Mouse (Mus musculus) midbrain, embryonic 12.5 days (tissue): Measurements from ENCODE around the gene Rpl10a. TPM values are rescaled to one million over a fixed set of nuclear protein-coding genes. Genes with fewer than 3 reads are reported as not detected.
"Not testable (repeated sequence)": the region's sequence is repeated elsewhere in the genome, so short reads cannot be mapped to it uniquely, and the experiment has no call there.

Experiments used
- ATAC-seq: fragments of 200-750 bp; cut with Nextera tagmentation; 2 replicates; pipeline ENCODE4 v1.8.0; 2017; ENCODE audit warnings: low read depth, moderate TSS enrichment, moderate library complexity; ENCODE audit not compliant: low FRiP score
- H3K27ac ChIP-seq: fragments of 300-500 bp; sonication (generic); replicated peaks from 2 replicates; pipeline ENCODE4 v1.5.1; 2016; ENCODE audit warnings: mild to moderate bottlenecking
- H3K27me3 ChIP-seq: fragments of 300-500 bp; sonication (generic); 2 replicates; pipeline ENCODE4 v1.6.1; 2016; ENCODE audit warnings: mild to moderate bottlenecking
- H3K36me3 ChIP-seq: fragments of 300-500 bp; sonication (generic); 2 replicates; pipeline ENCODE4 v1.6.1; 2016
- H3K4me1 ChIP-seq: fragments of 300-500 bp; sonication (generic); 2 replicates; pipeline ENCODE4 v1.6.1; 2016
- H3K4me2 ChIP-seq: fragments of 300-500 bp; sonication (generic); replicated peaks from 2 replicates; pipeline ENCODE4 v1.6.1; 2016; ENCODE audit warnings: mild to moderate bottlenecking, moderate library complexity
- H3K4me3 ChIP-seq: fragments of 300-500 bp; sonication (generic); 2 replicates; pipeline ENCODE4 v1.5.1; 2016; ENCODE audit warnings: mild to moderate bottlenecking
- H3K9ac ChIP-seq: fragments of 300-500 bp; sonication (generic); replicated peaks from 2 replicates; pipeline ENCODE4 v1.6.1; 2016; ENCODE audit warnings: mild to moderate bottlenecking, moderate library complexity
- H3K9me3 ChIP-seq: fragments of 300-500 bp; sonication (generic); 2 replicates; pipeline ENCODE4 v1.6.1; 2016; ENCODE audit warnings: mild to moderate bottlenecking
- WGBS: fragments of 180-500 bp; shearing (Covaris S2); methylation state at CpG from one replicate; pipeline ENCODE4 v1.1.7; 2016; 5-methylcytosine and 5-hydroxymethylcytosine counted together
- polyA plus RNA-seq: library from polyadenylated mRNA; unstranded; fragments of >200 nt; fragmentation: Nextera tagmentation; extraction: Ambion mirVana; gene quantifications from 2 replicates; pipeline ENCODE4 v1.2.1, GENCODE M21; 2016

Rpl10a gene
- polyA plus RNA-seq, 1 experiment from 2014 or later = 329 TPM

DNA sequence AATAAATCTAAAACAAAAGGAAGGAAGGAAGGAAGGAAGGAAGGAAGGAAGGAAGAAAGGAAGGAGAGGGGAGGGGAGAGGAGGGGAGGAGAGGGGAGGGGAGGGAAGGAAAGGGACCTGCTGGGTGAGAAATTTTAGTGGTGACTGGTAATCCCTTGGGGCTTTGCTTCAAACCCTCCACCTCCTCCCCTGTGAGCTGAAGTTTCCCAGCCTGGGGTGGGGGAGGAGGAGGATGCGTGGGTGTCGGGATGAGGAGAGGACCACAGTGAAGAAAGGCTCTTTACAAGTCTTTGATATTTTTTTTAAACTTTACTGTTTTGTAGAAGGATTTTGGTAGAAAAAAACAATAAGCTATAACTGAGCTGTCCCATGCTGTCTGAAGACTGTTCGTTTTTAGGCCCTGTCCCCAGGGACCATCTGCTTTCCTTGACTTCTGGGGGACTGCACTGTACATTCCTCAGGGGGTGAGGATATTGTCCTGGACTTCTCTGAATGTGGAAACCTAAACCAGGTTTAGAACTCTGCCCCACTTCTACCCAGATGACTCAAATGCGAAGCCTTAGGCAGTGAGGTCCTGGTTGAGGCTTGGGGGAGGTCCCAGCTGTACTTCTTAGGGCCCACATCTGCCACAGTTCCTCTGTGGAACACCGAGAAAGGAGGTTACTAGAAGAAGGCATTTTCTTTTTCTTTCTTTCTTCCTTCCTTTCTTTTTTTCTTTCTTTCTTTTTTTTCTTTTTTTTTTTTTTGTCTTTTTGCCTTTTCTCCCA, 16.7 kb upstream of the Rpl10a start:
- Histone ChIP-seq H3K27me3 (peaks cover 3% of the 10 kb centered on the region; the same call in 1 of the 2 replicates), H3K4me2 (no peak overlapping the region), H3K36me3 (peaks cover 10% of the 10 kb centered on the region), H3K4me3 (no peak overlapping the region), H3K9me3 (no peaks in the 10 kb centered on the region), H3K4me1 (peaks cover 19% of the 10 kb centered on the region), H3K27ac (no peak overlapping the region), H3K9ac (no peak overlapping the region)
- 80% methylated on average over 5 of the region's 5 CpGs for WGBS
- ATAC-seq = no peak

DNA sequence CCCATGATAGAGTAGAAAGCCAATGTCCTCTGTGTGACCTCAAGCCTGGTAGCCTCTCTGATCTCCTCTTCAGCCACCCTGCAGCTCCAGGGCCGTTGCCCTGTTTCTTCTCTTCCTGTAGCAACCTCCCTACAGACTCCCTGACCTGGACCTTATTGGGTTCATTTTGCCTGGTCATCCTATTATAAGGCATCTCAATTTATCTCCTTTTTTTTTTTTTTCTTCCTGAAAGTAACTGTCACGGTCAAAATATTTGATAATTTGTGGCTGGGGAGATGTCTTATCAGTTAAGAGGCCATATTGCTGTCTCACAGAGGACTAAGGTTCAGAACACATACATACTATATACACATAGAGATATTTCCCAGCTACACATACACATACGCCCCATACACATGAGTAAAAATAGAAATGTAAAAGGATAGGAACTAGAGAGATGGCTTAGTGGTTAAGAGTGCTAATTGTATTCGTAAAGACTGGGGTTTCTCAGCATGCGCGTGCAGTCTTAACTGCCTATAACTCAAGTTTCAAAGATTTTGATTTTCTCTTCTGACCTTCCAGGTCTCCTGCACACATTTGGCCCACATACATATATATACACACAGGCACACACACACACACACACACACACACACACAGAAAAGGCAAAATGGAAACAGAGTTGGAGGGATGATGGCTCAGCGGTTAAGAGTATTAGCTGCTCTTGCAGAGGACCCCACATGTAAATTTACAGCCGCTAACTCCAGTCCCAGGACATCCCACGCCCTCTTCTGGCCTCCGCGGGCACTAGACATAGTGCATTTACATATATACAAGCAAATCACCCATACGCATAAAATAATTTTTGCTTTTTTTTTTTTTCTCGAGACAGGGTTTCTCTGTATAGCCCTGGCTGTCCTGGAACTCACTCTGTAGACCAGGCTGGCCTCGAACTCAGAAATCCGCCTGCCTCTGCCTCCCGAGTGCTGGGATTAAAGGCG, 15.7 kb upstream of the Rpl10a start:
- 27% methylated on average over 17 of the region's 17 CpGs for WGBS
- no peak overlapping the region for H3K27ac ChIP-seq
- H3K4me1 ChIP-seq = peaks cover 19% of the 10 kb centered on the region

DNA sequence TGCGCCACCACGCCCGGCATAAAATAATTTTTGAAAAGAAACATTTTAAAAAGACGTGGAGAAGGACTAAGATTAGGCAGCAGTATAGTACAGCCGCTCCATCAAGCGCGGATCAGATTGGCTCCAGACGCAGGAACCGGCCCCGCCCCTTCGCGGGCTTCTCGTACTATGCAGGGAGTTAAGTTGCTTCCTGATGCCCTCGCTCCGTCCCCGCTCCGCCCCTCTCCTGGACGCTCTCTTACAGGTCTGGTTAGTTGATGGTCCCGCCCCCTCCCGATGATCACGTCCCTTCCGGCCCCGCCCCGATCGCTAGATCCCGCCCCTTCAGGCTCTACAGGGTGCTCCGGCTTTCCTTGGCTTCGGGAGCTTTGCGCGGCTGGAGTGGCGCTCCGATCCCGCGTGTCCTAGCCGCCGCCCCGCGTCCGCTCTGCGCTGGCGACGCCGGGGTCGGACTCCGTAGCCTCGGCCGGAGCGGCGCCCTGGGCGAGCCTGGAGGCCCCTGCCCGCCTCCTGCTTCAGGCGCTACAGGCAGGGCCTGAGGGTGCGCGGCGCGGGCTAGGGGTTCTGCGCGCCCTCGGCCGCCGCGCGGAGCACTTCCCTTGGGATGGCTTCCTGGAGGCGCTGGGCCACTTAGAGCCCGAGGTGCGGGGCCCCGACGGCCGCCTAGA, 14.9 kb upstream of the Rpl10a start, which contains the start of gene Fance:
Gene Fance (plus strand): TSS at position 308 of the 668 bp plus-strand sequence.
- H3K36me3 ChIP-seq = peaks cover 27% of the 10 kb centered on the region
- H3K27ac ChIP-seq = peak within 1 kb of the TSS; percentile 79
- peak; percentile 98 for ATAC-seq
- H3K9me3 ChIP-seq = no peaks in the 10 kb centered on the region
- peak within 1 kb of the TSS; percentile 78 for H3K9ac ChIP-seq
- peaks cover 1% of the 10 kb centered on the region; the same call in 1 of the 2 replicates for H3K27me3 ChIP-seq
- peak within 1 kb of the TSS; percentile 72 for H3K4me3 ChIP-seq
- under 1% methylated on average over 69 of the region's 69 CpGs for WGBS
- H3K4me1 ChIP-seq = peaks cover 19% of the 10 kb centered on the region
- peak within 1 kb of the TSS; percentile 72 for H3K4me2 ChIP-seq

More for the DNA sequence above, 15.7 kb upstream of the Rpl10a start:
- H3K4me2 ChIP-seq = peak overlapping the region; percentile 72
- ATAC-seq = peak; percentile 11
- H3K9me3 ChIP-seq = no peaks in the 10 kb centered on the region
- peak overlapping the region; percentile 72 for H3K4me3 ChIP-seq
- peaks cover 20% of the 10 kb centered on the region for H3K36me3 ChIP-seq
- no peak overlapping the region for H3K9ac ChIP-seq
- H3K27me3 ChIP-seq = peaks cover 3% of the 10 kb centered on the region; the same call in 1 of the 2 replicates

DNA sequence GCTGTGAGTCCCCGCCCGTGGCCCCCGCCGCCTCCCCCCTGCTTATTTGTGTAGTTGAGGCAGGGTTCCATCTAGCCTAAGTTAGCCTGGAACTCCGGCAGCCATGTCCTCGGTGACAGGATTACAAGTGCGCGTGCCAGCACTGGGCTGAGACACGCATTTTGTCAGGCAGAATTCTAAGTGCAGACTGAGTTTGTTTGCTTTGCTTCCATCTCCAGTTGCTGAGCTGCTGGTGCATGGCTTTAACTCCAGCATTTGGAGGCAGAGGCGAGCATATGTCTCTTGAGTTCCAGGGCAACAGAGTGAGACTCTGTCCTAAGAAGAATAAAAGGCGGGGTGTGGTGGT, 14.4 kb upstream of the Rpl10a start:
- Histone ChIP-seq H3K27me3 (no peaks in the 10 kb centered on the region), H3K4me3 (peak overlapping the region; percentile 72), H3K4me2 (peak overlapping the region; percentile 72), H3K27ac (peak overlapping the region; percentile 79), H3K36me3 (peaks cover 31% of the 10 kb centered on the region), H3K9me3 (no peaks in the 10 kb centered on the region), H3K9ac (peak overlapping the region; percentile 78), H3K4me1 (peaks cover 19% of the 10 kb centered on the region)
- 2% methylated on average over 11 of the region's 11 CpGs for WGBS
- ATAC-seq = peak; percentile 39

DNA sequence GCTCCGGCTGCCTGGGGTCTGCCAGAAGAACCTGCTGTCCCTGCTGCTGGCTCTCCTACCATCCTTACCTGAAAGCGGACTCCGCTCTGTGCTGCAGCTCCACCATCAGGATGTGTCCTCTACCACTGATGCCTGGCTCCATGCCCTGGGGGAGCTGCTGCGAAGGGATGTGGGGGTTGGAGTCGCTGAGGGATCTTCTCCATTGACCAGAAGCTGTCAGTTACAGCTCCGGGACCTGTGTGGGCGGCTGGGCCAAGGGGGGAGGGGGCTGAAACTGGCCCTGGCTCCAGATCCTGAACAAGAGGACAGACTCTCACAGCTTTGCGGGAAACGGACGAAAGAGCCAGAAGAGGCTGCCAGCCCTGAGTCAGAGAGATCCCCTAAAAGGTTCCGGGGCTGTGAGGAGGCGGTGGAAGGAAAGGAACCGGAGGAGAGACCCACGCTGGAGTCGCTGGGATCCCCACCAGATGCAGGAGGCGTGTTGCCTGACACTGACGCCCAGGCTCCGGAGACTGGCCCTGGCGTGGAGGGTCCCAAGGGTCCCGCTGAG, 12.6 kb upstream of the Rpl10a start:
- H3K4me3 ChIP-seq = no peak overlapping the region
- H3K9me3 ChIP-seq = no peaks in the 10 kb centered on the region
- H3K4me1 ChIP-seq = peaks cover 19% of the 10 kb centered on the region
- H3K27ac ChIP-seq = no peak overlapping the region
- H3K36me3 ChIP-seq = peaks cover 34% of the 10 kb centered on the region
- H3K4me2 ChIP-seq = no peak overlapping the region
- ATAC-seq = no peak
- peak overlapping the region; percentile 31 for H3K9ac ChIP-seq
- WGBS = 91% methylated on average over 20 of the region's 20 CpGs
- no peaks in the 10 kb centered on the region for H3K27me3 ChIP-seq

DNA sequence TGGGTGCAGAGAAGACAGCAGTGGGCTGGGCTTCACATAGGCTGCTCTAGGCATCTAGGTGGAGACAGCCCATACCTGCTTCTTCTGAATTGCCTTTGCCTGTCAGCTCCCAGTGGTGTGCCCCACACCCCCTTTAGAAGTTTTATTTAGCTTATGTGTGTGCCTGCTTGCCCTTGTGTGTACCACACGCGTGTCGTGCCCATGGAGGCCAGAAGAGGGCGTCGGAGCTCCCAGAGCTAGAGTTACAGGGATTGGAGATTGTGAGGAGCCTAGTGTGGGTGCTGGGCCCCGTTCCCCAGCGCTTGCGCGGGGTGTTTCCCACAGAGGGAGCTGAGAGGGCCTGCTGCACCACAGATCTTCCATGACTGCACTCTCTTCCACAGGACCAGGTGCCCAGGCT, 11.8 kb upstream of the Rpl10a start:
- Histone ChIP-seq H3K9me3 (no peaks in the 10 kb centered on the region), H3K27me3 (no peaks in the 10 kb centered on the region), H3K4me2 (no peak overlapping the region), H3K36me3 (peaks cover 38% of the 10 kb centered on the region), H3K4me3 (no peak overlapping the region), H3K9ac (no peak overlapping the region), H3K4me1 (peaks cover 19% of the 10 kb centered on the region), H3K27ac (no peak overlapping the region)
- no peak for ATAC-seq
- WGBS = 90% methylated on average over 9 of the region's 9 CpGs

DNA sequence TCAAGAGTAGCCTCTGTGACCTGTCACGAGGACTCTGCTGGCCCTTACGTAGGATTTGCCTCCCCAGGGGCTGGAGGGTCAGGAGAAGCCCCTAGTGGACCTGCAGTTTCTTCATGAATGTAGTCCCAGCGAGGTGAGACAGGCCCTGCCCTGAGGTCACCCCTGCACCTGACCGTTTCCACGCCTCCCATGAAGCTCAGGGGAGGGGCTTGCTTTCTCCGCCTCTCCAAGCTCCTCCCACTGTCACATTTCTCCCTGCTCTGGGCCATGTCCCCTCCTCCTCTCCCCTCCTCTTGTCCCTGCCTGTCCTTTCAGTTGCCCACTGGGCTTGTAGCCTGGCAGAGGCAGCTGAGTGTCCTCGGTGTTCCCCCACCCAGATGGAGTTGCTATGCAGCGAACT, 11.2 kb upstream of the Rpl10a start:
- Histone ChIP-seq H3K9me3 (no peaks in the 10 kb centered on the region), H3K27me3 (no peaks in the 10 kb centered on the region), H3K4me2 (no peak overlapping the region), H3K4me3 (no peak overlapping the region), H3K27ac (no peak overlapping the region), H3K4me1 (peaks cover 19% of the 10 kb centered on the region), H3K36me3 (peaks cover 41% of the 10 kb centered on the region), H3K9ac (no peak overlapping the region)
- 53% methylated on average over 8 of the region's 8 CpGs for WGBS
- no peak for ATAC-seq

DNA sequence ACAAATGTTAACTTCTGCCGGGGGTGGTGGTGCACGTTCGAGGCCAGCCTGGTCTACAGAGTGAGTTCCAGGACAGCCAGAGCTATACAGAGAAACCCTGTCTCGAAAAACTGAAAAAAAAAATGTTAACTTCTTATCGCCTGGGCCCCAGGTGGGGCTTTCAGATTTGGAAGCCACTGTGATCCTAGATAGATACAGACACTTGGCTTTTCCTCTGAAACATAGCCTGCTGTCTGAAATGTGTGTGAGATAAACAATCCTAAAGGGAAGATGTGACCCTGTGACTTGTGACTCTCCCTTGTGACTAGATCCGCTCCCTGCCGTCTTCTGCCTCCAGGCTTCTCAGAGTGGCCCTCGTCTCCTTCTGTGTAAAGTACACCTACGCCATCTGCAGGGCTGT, 10.5 kb upstream of the Rpl10a start:
- H3K9ac ChIP-seq = no peak overlapping the region
- H3K27ac ChIP-seq = no peak overlapping the region
- no peak overlapping the region for H3K4me2 ChIP-seq
- H3K4me1 ChIP-seq = peaks cover 17% of the 10 kb centered on the region
- no peak for ATAC-seq
- H3K27me3 ChIP-seq = no peaks in the 10 kb centered on the region
- H3K4me3 ChIP-seq = no peak overlapping the region
- 89% methylated on average over 9 of the region's 9 CpGs for WGBS
- H3K36me3 ChIP-seq = peaks cover 46% of the 10 kb centered on the region
- no peaks in the 10 kb centered on the region for H3K9me3 ChIP-seq

DNA sequence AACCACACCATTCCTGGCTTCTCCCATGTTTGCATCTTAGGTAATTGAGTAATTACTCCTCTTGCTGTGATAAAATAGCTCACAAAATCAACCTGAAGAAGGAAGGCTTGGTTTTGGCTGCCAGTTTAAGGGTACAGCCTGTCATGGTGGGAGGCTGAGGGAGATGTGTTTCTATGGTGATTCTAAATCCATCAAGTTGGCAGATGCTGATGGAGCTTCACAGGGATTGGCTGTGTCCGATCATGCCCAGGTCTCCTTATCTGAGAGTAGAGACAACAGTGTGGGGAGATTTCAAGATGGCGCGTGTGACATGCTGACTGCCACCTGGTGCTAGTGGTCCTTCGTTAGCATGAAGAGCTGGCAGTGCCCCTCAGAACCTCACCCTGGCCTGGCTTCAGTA, 6.6 kb upstream of the Rpl10a start:
- no peak for ATAC-seq
- no peak overlapping the region for H3K27ac ChIP-seq
- H3K36me3 ChIP-seq = peaks cover 49% of the 10 kb centered on the region
- no peaks in the 10 kb centered on the region for H3K9me3 ChIP-seq
- H3K9ac ChIP-seq = no peak overlapping the region
- H3K4me1 ChIP-seq = no peaks in the 10 kb centered on the region
- H3K4me2 ChIP-seq = no peak overlapping the region
- H3K27me3 ChIP-seq = no peaks in the 10 kb centered on the region
- no peak overlapping the region for H3K4me3 ChIP-seq
- WGBS = 96% methylated on average over 4 of the region's 4 CpGs

DNA sequence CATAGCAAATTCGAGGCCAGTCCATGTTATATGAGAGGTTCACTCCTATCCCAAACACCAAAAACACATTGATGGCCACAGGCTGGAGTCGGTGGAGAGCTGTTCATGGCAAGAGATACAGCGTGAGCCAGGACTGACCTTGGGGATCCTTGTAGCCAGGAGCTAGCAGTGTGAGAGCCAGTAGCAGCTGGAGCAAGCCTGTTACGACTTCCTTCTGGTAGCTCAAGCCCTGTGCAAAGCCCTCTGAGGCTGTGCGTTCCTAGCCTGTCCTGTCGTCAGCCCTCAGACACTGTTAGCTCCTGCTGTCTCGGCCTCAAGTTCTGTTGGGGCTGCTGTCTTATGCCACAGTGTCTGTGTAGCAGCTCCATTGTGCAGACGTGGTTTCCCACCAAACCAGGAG, 4.5 kb upstream of the Rpl10a start:
- Histone ChIP-seq H3K27ac (no peak overlapping the region), H3K4me1 (peaks cover 9% of the 10 kb centered on the region; the same call in 1 of the 2 replicates), H3K36me3 (peaks cover 30% of the 10 kb centered on the region), H3K9me3 (no peaks in the 10 kb centered on the region), H3K27me3 (no peaks in the 10 kb centered on the region), H3K9ac (no peak overlapping the region), H3K4me3 (no peak overlapping the region), H3K4me2 (no peak overlapping the region)
- 93% methylated on average over 8 of the region's 8 CpGs for WGBS
- no peak for ATAC-seq

DNA sequence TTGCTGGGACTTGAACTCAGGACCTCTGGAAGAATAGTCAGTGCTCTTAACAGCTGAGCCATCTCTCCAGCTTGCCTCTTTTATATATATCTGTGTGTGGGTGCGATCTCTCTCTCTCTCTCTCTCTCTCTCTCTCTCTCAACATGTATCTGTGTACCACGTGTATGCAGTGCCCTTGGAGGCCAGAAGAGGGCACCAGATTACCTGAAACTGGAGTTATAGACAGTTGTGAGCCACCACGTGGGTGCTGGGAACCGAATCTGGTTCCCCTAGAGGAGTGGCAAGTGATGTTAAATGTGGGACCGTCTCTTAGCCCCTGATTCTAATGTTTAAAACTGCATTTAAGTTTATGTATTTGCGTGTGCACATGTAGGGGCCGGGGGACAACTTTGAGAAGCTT, 3.9 kb upstream of the Rpl10a start:
- not testable (repeated sequence) for ATAC-seq, H3K27ac ChIP-seq, H3K9me3 ChIP-seq, H3K4me2 ChIP-seq, H3K27me3 ChIP-seq, H3K4me3 ChIP-seq, H3K9ac ChIP-seq
- peaks cover 26% of the 10 kb centered on the region for H3K36me3 ChIP-seq
- WGBS = 97% methylated on average over 7 of the region's 7 CpGs
- H3K4me1 ChIP-seq = peaks cover 12% of the 10 kb centered on the region
